Mouse (Mus musculus): ENCODE measurements around the gene Hp. TPM values are rescaled to one million over a fixed set of nuclear protein-coding genes. Genes with fewer than 3 reads are reported as not detected.

Hp gene
- polyA plus RNA-seq, 1 experiment from 2014 or later, result 0.55 TPM

DNA sequence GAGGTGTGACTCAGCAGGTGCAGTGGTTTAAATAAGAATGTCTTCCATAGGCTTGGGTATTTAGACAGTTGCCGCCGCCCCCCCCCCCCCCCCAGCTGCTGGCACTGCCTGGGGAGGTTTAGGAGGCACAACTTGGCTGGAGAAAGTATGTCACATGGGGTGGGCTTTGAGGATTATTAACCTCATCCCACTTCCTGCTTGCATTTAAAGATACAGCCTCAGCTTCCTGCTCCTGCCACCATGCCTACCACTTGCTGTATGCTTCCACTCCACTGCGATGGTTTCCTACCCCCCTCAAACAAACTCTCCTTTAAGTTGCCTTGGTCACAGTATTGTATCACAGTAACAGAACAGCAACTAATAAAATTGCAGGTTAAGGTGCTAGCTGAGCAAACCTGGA, 34.9 kb downstream of the Hp start:
- Histone ChIP-seq H3K27me3 (no peaks in the 10 kb centered on the region), H3K36me3 (peaks cover 29% of the 10 kb centered on the region), H3K4me3 (no peak overlapping the region), H3K9ac (no peak overlapping the region), H3K9me3 (no peaks in the 10 kb centered on the region), H3K4me2 (replicated peaks) (no peak overlapping the region), H3K4me1 (0 out of 2 replicates have a peak, but pooled peaks cover 4% of the 10 kb centered on the region), H3K27ac (no peak overlapping the region)
- no peak for ATAC-seq (ENCODE audit: insufficient number of reproducible peaks, insufficient read depth, low FRiP score, low TSS enrichment)
- WGBS, result 45% methylated on average over 3 of the region's 3 CpGs

DNA sequence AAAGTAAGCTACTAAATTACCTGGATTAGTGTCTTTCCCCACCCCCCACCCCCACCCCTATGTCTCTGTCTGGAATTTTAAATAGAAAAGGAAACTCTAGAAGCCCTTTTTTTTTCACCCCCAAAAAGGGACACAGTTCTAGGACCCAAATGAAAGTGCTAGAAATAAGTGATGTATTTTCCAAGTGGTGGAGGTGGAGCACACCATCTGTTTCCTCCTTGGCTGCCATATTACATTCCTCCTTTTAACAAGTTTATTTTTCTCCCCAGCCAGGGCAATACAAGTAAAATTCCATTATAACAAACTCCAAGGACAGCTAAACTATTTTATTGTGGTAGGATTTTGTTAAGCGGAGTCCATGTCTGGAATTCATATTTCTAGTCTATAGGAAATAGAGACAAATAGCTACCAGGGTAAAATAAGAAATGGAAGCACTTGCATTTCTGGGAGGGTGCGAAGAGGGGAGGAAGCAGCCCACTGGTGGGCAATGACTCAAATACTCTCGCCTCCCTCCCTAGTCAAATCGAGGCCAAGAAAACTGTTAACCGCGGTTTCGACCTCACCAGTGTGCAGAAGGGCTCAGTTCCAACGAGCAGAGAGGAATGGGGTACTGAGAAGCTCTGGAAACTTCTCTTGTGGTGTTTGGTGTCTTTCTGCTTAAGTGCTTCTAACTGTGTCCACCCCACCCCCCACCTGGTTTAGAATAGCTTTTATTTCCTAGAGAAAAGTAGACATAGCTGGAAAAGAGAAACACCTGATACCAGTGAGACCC, 36.0 kb downstream of the Hp start:
- Histone ChIP-seq H3K9me3 (no peaks in the 10 kb centered on the region), H3K27me3 (no peaks in the 10 kb centered on the region), H3K9ac (no peak overlapping the region), H3K4me3 (no peak overlapping the region), H3K4me2 (replicated peaks) (no peak overlapping the region), H3K27ac (0 out of 2 replicates have a peak overlapping the region, but pooled peaks have one; percentile 50), H3K4me1 (0 out of 2 replicates have a peak, but pooled peaks cover 4% of the 10 kb centered on the region), H3K36me3 (peaks cover 18% of the 10 kb centered on the region)
- no peak for ATAC-seq (ENCODE audit: insufficient number of reproducible peaks, insufficient read depth, low FRiP score, low TSS enrichment)
- WGBS, result 78% methylated on average over 8 of the region's 8 CpGs

DNA sequence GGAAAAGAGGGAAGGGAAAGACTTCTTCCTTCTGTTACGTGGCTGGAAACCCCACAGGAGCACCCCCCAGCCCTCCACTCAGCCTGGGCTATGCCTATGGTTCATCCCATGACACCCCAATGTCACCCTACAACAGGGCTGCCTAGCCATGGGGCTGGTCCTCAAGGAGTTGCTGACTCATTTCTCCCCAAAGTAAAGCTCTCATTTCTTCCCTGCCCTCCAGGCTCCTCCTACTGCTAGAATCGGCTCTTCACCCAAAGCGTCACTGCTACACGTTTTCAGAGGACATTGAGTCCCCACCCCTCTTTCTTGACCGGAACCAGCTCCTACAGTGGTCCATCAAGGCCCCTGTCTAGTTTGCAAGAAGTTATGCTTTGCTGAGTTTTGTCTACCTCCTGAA, 36.8 kb downstream of the Hp start:
- H3K4me2 ChIP-seq (replicated peaks), result no peak overlapping the region
- H3K27ac ChIP-seq, result no peak overlapping the region
- no peaks in the 10 kb centered on the region for H3K27me3 ChIP-seq
- no peak overlapping the region for H3K4me3 ChIP-seq
- ATAC-seq (ENCODE audit: insufficient number of reproducible peaks, insufficient read depth, low FRiP score, low TSS enrichment), result no peak
- no peak overlapping the region for H3K9ac ChIP-seq
- 0 out of 2 replicates have a peak, but pooled peaks cover 4% of the 10 kb centered on the region for H3K4me1 ChIP-seq
- H3K36me3 ChIP-seq, result peaks cover 11% of the 10 kb centered on the region
- WGBS, result 71% methylated on average over 5 of the region's 5 CpGs
- no peaks in the 10 kb centered on the region for H3K9me3 ChIP-seq

DNA sequence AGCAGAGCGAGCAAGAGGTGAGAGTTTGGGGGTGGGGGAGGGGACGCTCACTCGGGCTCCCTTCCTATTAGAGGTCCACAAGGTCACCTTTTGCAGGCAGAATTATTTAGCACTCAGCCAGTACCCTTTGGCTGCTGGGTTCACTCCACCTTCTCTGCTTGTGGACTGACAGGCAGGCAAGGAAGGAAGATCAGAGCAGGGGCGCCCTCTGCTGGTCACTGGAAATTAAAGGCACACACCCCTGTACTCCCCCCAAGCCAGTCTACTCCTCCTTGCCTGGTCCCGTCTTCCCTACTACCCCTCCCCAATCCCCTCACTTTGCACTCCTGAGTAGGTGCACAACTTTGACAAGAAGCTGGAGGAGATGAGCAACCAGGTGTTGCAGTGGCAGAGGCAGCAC, 42.3 kb downstream of the Hp start:
- H3K9me3 ChIP-seq, result no peaks in the 10 kb centered on the region
- 0 out of 2 replicates have a peak overlapping the region, but pooled peaks have one; percentile 13 for H3K4me3 ChIP-seq
- WGBS, result 4% methylated on average over 5 of the region's 5 CpGs
- peaks cover 3% of the 10 kb centered on the region; the same call in 1 of the 2 replicates for H3K4me1 ChIP-seq
- ATAC-seq (ENCODE audit: insufficient number of reproducible peaks, insufficient read depth, low FRiP score, low TSS enrichment), result peak; percentile 77
- H3K36me3 ChIP-seq, result no peaks in the 10 kb centered on the region
- no peak overlapping the region for H3K27ac ChIP-seq
- no peaks in the 10 kb centered on the region for H3K27me3 ChIP-seq
- no peak overlapping the region for H3K9ac ChIP-seq
- peak overlapping the region; percentile 41 for H3K4me2 ChIP-seq (replicated peaks)

DNA sequence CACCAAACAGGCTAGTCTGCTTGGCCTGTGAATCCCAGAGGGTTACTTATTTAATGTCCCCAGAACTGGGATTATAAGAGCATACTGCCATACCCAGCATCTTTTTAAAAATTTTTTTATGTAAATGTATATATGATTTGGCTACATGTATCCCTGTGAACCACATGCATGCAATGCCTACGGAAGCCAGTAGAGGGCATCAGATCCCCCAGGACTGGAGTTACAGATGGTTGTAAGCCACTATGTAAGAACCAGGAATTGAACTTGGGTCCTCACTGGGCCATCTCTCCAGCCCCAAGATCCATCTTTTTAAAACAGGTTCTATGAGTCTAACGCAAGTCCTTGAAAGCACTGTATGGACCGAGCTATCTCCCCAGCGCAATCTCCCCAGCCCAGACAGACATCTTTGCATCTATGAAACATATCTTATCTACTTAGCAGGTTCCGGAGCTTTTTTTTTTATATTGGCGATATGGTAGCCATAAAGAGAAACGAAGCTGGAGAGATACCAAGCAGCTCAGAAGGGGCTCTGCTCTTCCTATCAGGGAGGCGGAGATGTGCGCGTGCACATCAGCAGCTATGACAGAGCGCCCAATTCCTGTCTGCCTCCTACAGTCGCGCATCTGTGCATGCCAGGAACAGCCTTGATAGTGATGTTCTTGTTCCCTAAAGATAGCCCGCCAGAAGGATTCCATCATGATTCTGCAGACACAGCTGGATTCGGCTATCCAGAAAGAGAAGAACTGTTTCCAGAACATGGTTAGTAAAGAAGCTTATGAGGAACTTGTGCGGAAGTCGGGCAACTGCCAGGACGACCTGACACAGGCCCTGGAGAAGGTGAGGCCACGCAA, 43.6 kb downstream of the Hp start:
- Histone ChIP-seq H3K27me3 (no peaks in the 10 kb centered on the region), H3K36me3 (no peaks in the 10 kb centered on the region), H3K9me3 (no peaks in the 10 kb centered on the region), H3K27ac (no peak overlapping the region), H3K9ac (no peak overlapping the region), H3K4me2 (replicated peaks) (no peak overlapping the region), H3K4me3 (no peak overlapping the region), H3K4me1 (peaks cover 3% of the 10 kb centered on the region; the same call in 1 of the 2 replicates)
- whole genome bisulfite sequencing, result 84% methylated on average over 19 of the region's 19 CpGs
- no peak for ATAC-seq (ENCODE audit: insufficient number of reproducible peaks, insufficient read depth, low FRiP score, low TSS enrichment)

Other genes starting within 250 kb of the Hp start
- 0.06 TPM in 1 of 2 replicates, not detected in the other for gene Pmfbp1, start 85.1 kb downstream of the Hp start, polyA plus RNA-seq (2016; fragmentation: Nextera tagmentation; extraction: Ambion mirVana)
- 29.9 and 32.2 TPM in 2 replicates for gene Dhx38, start 13.3 kb downstream of the Hp start, polyA plus RNA-seq (2016; fragmentation: Nextera tagmentation; extraction: Ambion mirVana)
- 21.2 and 22.4 TPM in 2 replicates for gene Txnl4b, start 13.3 kb downstream of the Hp start, polyA plus RNA-seq (2016; fragmentation: Nextera tagmentation; extraction: Ambion mirVana)
- gene Dhodh, start 29.5 kb upstream of the Hp start, polyA plus RNA-seq (2016; fragmentation: Nextera tagmentation; extraction: Ambion mirVana), result 50.4 and 54.8 TPM in 2 replicates
- 0.13 and 0.22 TPM in 2 replicates for gene Pkd1l3, start 35.3 kb upstream of the Hp start, polyA plus RNA-seq (2016; fragmentation: Nextera tagmentation; extraction: Ambion mirVana)
- 157 and 165 TPM in 2 replicates for gene Ist1, start 114.1 kb upstream of the Hp start, polyA plus RNA-seq (2016; fragmentation: Nextera tagmentation; extraction: Ambion mirVana)
- gene Zfp821, start 126.4 kb upstream of the Hp start, polyA plus RNA-seq (2016; fragmentation: Nextera tagmentation; extraction: Ambion mirVana), result 58.2 and 60.6 TPM in 2 replicates
- gene Atxn1l, start 158.6 kb upstream of the Hp start, polyA plus RNA-seq (2016; fragmentation: Nextera tagmentation; extraction: Ambion mirVana), result 9.3 and 9.6 TPM in 2 replicates
- gene Ap1g1, start 199.4 kb upstream of the Hp start, polyA plus RNA-seq (2016; fragmentation: Nextera tagmentation; extraction: Ambion mirVana), result 52.9 and 54.4 TPM in 2 replicates